Mouse (Mus musculus) testis, adult 2 months (tissue): Measurements from ENCODE around the gene Gm37240.

Experiments used
- CTCF ChIP-seq: fragments of 200-500 bp; IDR thresholded peaks from 2 replicates; pipeline ENCODE4 v1.5.1; 2012; ENCODE audit warnings: low read depth, mild to moderate bottlenecking, inconsistent platforms, low read length, moderate library complexity; ENCODE audit not compliant: control insufficient read depth, insufficient read depth, insufficient replicate concordance
- POLR2A ChIP-seq: fragments of 200-500 bp; IDR thresholded peaks from 2 replicates; pipeline ENCODE4 v1.6.1; 2012; ENCODE audit warnings: low read depth, mild to moderate bottlenecking, inconsistent platforms, low read length, moderate library complexity; ENCODE audit not compliant: control insufficient read depth

- TF ChIP-seq POLR2A: no peak
- no peak for TF ChIP-seq CTCF
These were observed 874.4 kb downstream of the Gm37240 start for GRCm38 (mm10) chr3:85012889-85013288.
